Mouse (Mus musculus) kidney, adult 2 months (tissue): ENCODE measurements around the gene Atg16l2.

ENCODE experiments used
- CTCF ChIP-seq: fragments of 200-500 bp; conservative IDR thresholded peaks from 2 replicates; pipeline ENCODE4 v1.5.1; 2011; ENCODE audit warnings: low read depth, mild to moderate bottlenecking, control low read depth, low read length, moderate library complexity, mixed read lengths; ENCODE audit not compliant: insufficient read depth, insufficient read length
- POLR2A ChIP-seq: fragments of 200-500 bp; IDR thresholded peaks from one replicate; pipeline ENCODE4 v1.6.1; 2011; ENCODE audit warnings: low read depth, low read length, control low read depth

DNA sequence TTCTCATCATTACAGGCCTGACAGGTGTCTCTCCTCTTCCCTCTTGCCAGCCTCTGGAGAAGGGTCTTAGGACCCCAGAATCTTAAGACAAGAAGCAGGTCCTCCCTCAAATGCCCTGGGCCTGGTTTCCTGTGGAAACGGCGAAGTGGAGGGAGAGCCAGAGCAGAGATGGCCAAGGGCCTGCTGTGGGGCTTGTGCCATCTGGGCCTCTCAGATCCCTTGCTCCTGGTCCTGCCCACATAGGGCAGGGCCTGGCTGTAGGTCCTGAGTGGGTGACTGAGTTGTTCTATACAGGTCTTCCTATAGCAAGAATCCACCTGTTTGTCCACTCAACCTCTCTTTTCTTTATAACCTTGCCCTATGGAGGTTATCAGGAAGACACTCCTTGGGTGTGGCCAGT is 33.2 kb upstream of the Atg16l2 start:
- TF ChIP-seq POLR2A, result no peak
- TF ChIP-seq CTCF, result no peak
